Mouse (Mus musculus): Measurements from ENCODE around the gene Atp1a1.

The Atp1a1 gene

DNA sequence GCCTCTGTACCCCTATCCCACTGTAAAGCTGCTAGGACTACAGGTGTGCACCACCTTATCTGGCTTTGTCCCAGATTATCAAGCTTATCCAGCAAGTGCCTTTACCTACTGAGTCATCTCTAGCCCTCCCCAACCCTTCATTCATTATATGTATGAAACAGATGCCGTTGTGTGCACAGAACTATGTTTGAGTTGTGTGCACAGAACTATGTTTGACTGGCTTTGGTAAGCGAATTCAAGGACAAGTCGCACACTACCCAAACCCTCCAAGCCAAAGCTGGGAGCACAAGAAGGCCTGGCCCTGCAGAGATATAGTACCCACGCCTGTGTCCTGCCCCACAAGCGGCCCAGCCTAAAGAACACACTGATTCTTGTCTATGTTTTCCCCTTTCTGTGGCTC lies 42.5 kb downstream of the Atp1a1 start:
- in situ Hi-C loops (cut with MboI, MseI): no loop called here

DNA sequence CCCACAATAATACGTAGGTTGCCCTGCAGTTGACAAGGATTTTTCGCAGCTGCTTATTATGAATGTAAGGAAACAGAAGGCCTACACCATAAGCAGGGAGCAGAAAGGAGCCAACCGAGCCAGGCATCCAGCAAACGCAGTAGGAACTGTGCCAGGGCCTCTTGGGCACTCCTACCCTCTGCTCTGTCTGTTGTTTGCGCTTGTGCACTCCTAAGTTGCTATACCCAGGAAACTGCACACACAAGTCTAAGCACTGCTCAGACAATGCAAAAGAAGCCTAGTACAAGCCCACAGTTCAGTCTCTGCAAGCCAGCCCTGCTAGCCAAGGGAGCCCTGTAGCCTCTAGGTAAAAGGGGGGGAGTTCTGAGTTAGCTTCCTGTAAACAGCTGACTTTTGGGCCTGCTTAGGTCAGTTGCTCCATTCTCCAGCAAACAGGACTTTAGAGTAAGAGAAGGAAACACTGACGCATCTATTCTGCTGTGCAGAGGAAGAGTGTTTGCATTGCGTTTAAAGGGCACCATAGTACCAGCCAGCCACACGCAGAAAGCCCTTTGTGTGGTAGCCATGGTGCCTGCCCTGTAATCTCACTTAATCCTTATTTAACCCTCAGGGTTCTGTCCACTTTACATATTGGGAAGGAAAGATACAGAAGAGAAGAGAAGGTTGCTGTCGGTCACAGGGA lies 43.5 kb downstream of the Atp1a1 start:
- in situ Hi-C loops (cut with MboI, MseI): no loop called here

DNA sequence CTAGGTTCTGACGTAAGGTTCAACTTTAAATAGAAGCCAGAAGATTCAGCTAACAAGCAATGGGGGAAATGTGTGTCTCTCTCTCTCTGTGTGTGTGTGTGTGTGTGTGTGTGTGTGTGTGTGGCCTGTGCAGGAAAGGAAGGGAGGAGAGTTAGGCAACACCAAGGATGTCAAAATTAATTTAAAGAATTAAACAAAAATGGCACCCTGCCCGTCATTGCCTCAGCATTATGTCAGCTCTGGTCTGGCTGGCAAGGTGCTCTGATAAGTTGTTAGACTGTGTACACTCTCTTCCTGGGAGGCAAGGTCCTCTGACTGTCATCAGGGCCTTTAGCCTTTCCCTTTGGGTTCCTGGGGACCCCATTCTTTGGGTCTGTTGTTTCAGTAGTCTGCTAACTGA lies 47.8 kb downstream of the Atp1a1 start:
- in situ Hi-C loops (cut with MboI, MseI): no loop called here

DNA sequence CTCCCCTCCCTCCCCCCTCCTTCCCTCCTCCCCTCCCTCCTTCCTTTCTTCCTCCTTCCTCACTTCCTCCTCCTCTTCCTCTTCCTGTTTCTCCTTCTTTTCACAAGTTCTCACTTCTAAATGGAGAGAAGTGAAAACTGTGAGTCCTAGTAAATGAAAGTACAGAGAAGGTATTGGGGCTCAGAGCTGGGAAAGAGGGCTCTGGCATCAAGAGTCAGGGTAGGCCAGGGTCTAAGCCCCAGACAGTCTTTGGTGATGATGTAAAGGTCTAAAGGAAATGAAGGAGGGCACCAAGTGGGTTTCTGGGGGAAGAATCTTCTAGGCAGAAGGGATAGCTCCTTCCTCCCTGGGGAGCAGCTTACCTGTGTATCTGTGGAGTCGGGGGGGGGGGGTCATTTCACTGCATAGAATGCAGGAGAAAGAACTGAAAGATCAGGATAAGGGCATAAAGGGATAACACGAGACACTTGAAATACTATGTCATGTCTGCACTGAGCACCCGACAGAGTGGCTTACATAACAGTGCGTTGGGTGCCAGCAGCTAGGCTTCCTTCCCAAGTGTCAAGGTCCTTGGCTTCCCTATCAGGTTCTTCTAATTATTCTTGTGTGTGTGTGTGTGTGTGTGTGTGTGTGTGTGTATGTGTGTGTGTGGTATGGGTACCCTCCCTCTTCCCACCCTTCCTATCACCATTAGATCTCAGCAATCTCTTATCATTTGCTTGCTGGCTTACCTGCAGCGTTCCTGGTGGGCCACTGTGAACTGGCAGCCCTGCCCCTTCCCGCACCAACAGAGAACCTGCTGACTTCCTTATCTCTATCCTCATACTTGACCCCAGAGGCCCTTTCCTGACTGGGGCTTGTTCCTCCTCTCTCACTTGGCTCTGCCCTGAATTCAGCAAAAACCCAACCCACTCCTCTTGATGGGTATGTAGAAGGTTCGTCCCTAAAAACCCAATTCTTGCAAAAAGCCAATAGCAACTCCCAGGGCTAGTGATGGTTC lies 51.6 kb downstream of the Atp1a1 start:
- in situ Hi-C loops (cut with MboI, MseI): no loop called here

DNA sequence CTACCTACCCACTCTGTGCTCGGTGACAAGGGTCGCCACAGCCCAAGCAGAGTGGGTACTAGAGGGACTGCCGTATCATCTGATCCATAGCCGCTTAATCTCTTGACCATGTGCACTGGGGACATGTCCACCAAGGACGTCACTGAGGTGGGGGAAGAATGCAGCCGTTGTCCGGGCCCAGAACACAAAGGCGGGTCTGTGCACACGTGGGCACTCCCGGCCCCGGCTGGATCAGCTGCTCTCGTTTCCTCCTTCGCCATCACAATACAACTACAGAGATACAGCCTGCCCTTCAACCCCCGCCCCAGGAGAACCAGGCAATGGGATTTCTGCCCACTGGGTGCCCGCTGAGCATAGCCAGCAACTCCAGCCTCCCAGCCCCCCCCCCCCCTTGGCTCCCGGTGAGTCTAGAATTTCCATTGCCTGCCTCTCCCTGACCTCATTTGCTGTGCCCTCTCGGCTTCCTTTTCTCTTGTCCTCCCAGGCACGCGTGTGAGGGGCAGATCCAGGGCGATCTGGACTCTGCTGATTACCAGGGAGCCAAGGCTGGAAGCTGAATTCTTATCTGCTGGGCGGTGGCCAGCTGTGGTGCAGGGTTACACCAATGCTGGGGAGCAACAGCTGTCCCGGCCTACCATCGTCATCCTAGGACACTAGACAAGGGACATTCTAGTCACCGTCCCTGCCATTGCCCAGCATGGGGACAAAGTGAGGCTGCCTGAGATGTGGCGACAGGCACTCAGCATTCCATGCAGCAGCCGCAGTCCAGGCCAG lies 52.8 kb downstream of the Atp1a1 start:
- in situ Hi-C loops (cut with MboI, MseI): no loop called here

DNA sequence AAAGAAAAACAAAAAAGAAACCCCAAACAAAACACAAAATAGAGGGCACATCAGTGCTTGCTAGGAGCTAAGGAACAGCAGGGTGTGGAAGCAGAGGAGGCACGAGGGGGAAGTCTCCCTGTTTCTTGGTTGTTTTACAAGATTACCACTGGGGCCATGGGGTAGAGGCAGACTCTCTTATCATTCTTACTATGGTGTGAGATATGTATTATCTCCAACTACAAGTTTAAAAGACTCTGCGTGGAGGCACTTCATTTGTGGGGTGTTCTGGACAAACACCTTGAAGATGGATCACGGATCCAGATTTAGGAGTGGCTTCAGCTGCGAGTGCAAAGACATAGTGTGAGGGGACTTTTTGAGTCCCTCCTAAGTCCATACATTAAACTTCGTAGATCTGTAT lies 54.7 kb downstream of the Atp1a1 start:
- in situ Hi-C loops (cut with MboI, MseI): no loop called here

DNA sequence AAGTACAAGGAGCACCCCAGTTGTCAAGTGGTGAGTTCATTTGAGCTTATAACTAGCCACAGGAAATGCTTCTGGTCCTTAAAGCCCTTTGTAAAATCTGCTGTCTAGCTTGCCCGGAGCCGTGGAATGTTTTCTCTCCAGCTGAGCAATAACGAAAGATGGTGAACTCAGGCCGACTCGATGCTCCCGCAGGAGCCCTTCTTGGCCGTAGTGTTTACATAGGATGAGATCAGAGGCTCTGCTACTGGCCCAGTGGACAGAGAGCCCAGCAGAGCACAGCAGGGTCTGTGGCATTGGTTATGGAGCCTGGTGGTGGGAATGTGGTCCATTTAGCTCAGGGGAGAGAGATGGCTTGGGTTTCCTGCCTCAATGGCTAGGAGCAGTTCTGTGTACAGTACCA lies 60.4 kb downstream of the Atp1a1 start:
- in situ Hi-C loops (cut with MboI, MseI): no loop called here

DNA sequence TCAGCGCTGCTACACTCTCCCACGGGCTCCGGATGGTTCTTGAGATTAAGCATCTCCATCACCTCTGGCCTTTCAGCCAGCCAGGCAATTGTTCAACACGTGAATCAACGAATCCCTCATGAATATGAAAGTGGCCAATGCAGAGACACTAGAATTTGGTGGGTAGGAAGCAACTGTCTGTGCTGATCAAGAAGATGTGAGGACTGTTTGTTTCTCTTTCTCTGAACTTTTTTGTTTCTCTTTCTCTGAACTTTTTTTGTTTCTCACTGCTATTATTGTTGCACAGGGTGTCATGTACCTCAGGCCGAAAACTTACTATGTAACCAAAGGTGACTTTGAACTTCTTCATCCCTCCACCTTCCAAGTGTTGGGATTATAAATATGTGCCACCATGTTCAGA lies 62.9 kb downstream of the Atp1a1 start:
- in situ Hi-C loops (cut with MboI, MseI): no loop called here

DNA sequence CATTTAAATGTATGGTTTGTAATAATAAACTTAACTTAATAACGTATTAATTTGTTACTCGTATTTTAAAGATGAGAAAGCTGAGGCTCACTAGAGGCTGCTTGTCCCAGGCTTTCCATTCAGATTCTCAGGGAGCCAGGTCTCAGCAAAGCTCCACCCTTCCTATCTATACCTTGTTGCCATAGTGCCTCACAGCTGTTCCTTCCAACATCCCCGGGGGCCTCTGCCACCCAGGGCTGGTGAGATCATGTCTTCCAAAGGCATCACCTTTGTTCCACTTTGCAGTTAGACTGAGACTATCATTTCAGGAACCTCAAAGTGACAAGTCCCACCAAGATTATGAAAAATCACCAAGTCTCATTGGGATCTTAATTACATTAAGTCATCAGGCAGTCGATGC lies 63.9 kb downstream of the Atp1a1 start:
- in situ Hi-C loops (cut with MboI, MseI): no loop called here

DNA sequence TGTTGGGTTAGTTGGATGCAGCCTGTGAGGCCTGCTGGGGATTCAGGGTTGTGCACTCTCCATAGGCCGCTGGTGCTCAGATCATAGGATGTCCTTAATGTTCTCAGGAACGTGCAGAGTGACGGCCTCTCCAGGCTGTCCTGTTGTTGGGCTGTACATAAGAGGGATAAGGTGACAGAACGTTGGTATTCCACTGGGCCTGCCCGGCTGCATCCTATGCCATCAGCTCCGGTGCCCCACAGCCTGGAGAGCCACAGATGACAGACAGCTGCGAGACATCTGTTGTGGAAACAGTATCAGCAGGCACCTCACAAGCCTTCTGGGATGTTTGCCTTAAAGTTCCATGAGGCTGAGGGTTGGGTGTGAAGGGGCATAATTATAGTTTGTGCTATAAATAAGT lies 68.2 kb downstream of the Atp1a1 start:
- in situ Hi-C loops (cut with MboI, MseI): no loop called here

DNA sequence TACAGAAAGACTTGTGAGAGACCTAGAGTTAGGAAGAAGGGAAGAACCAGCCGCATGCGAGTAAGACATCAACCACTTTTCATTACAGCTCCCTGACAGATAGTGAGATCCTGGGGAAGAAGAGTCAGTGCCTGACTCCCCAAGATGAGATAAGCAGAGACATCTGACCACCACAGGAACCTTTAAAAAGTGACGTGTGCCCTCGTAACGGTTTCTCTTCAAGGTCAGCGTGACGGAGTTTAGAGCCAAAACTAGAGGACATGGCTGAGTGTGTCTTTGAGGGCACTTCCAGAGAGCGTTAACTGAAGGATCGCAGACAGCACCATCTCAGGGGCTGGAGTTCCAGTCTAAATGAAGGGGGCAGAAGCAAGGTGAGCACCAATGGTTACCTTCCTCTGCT lies 70.2 kb downstream of the Atp1a1 start:
- in situ Hi-C loops (cut with MboI, MseI): no loop called here

DNA sequence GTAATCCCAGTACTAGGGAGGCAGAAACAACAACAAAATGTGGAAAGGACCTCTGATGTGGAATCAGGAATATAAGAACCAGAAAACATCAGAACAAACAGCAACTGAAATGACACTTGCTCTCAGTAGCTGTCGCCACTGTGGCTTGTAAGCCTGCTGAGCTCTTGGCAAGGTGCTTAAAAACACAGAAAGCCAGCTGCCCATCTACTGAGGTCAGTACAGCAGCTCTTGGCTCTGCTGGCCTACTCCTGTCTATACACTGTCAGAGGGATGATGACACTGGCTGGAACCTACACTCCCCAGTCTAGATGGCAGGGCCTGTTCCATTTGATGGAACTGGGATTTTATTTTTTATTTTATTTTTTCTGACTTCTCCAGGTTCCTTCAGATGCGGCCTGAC lies 71.1 kb downstream of the Atp1a1 start:
- in situ Hi-C loops (cut with MboI, MseI): no loop called here

DNA sequence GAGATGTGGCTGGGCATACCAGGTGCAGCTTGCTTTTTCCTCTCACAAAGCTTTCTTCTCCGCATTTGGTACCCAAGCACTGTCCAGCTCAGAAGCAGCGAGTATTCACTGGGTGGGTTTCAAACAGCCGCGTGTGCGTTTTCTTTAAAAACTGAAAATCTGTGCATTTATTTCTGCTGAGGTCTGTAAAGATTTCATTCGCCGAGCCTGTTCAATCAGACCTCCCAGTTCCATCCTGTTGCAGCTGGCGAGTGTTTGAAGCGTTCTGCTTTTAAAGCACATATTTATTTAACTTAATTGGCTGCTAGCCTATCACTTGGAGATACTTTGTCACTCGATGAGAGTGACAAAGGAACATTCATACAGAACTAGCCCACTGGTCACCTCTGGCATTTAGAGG lies 73.6 kb downstream of the Atp1a1 start:
- in situ Hi-C loops (cut with MboI, MseI): no loop called here

DNA sequence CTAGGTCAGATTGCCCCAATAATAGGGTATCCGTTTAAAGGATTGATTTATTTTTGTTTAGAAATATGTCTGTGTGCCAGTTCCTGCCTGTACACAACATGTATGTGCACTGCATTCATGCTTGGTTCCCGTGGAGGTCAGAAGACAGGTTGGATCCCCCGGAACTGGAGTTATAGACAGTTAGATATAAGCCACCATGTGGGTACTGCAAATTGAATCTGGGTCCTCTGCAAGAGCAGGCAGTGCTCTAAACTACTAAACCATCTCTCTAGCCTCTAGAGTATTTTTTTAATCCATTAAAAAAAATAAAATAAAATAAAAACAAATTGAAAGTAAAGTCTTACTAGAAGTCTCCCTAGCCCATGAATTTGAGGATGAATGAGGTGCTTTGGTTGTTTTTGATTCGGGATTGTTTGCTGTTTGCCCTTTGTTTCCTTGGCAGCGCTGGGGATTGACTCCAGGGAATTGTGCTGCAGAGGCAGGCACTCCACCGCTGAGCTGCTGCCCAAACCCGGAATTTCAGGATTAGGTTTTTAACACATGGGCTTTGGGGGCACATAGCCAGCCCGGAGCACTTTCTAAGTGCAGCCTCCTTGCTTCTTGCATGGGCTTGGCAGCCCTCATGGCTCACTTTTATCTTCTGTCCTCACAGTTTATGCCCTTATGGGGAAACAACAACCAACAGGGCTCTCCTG lies 75.4 kb downstream of the Atp1a1 start:
- in situ Hi-C loops (cut with MboI, MseI): no loop called here

DNA sequence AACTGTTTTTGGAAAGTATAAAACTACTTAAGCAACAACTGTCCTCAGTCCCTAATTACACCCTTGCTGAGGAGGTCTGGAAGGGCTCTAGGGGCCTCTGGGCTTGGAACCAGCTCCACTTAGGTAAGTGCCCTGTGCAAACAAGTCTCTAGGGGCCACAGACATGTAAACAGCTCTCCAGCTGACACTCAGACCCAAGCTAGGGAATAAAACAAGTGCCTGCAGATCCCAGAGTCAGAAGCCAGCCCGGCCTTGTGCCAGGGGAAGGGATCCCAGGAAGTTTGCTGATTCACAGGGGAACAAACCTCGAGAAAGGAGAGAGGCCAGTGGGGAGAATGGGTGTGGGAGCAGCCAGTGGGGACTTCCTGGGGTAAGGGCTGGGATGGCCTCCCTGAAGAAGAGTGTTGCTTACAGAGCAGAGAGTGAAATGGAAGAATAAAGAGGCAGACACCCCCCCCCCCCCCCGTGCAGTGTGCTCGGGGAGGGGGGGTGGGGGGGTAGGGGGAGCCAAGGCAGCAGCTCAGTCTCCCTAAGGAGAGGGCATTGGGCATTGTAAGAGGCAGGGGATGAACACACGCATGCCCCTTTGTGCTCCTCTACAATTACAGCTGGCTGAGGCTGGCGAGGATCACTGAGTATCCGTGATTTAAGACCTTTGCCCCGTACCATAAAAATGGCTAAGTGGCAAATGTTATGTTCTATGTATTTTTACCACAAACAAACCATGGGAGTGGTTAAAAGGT lies 76.2 kb downstream of the Atp1a1 start:
- in situ Hi-C loops (cut with MboI, MseI): no loop called here

DNA sequence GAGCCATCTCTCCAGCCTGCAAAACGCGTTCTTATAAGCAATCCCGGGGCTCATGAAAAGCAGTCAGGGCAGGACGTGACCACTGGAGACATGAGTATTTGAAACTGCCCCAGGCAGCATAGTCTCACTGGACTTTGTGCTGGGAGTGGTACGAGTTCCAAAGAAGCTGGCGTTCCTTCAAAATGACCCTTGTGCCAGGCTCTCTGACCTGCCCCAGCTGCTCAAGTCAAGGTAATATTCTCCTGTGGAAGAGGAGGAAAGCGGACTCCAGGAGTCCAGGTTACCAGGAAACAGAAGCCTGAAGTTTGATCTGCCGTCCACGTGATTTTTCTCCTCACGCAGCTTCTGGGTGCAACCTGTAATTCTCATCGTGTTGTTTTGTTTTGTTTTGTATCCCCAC lies 77.9 kb downstream of the Atp1a1 start:
- in situ Hi-C loops (cut with MboI, MseI): no loop called here

Data from regulatory T cell (primary cell).